Mouse (Mus musculus) hindbrain, embryonic 14.5 days (tissue): ENCODE results near the gene Sapcd1. TPM values are rescaled to one million over a fixed set of nuclear protein-coding genes. Genes with fewer than 3 reads are reported as not detected.

Source experiments
- ATAC-seq: fragments of 200-750 bp; cut with Nextera tagmentation; 2 replicates; pipeline ENCODE4 v1.8.0; 2017; ENCODE audit warnings: moderate number of reproducible peaks, mild to moderate bottlenecking, moderate TSS enrichment, moderate library complexity; ENCODE audit not compliant: low FRiP score
- DNase-seq: peaks from one replicate; pipeline ENCODE4 v3.0.0-alpha.2; 2015; ENCODE audit warnings: low spot score
- H3K27ac ChIP-seq: fragments of 300-500 bp; sonication (generic); 2 replicates; pipeline ENCODE4 v1.5.1; 2014; ENCODE audit warnings: mild to moderate bottlenecking, moderate library complexity
- H3K27me3 ChIP-seq: fragments of 300-500 bp; sonication (generic); 2 replicates; pipeline ENCODE4 v1.6.1; 2014; ENCODE audit warnings: mild to moderate bottlenecking, low read length, mixed read lengths; ENCODE audit not compliant: control insufficient read depth, insufficient read depth
- H3K36me3 ChIP-seq: fragments of 300-500 bp; sonication (generic); replicated peaks from 2 replicates; pipeline ENCODE4 v1.6.1; 2014; ENCODE audit not compliant: control insufficient read depth, insufficient read depth
- H3K4me1 ChIP-seq: fragments of 300-500 bp; sonication (generic); replicated peaks from 2 replicates; pipeline ENCODE4 v1.6.1; 2014; ENCODE audit warnings: antibody characterized with exemption, low read length, mixed read lengths; ENCODE audit not compliant: control insufficient read depth, insufficient read depth
- H3K4me2 ChIP-seq: fragments of 300-500 bp; sonication (generic); replicated peaks from 2 replicates; pipeline ENCODE4 v1.6.1; 2014; ENCODE audit warnings: mild to moderate bottlenecking, moderate library complexity
- H3K4me3 ChIP-seq: fragments of 300-500 bp; sonication (generic); replicated peaks from 2 replicates; pipeline ENCODE4 v1.5.1; 2014; ENCODE audit warnings: mild to moderate bottlenecking, low read length
- H3K9ac ChIP-seq: fragments of 300-500 bp; sonication (generic); 2 replicates; pipeline ENCODE4 v1.6.1; 2014
- H3K9me3 ChIP-seq: fragments of 300-500 bp; sonication (generic); 2 replicates; pipeline ENCODE4 v1.6.1; 2016; ENCODE audit warnings: low read length; ENCODE audit not compliant: control insufficient read depth
- WGBS: fragments of 180-500 bp; shearing (Covaris S2); extraction: QIAGEN DNeasy Blood & Tissue Kit; methylation state at CpG from one replicate; pipeline ENCODE4 v1.1.7; 2014; 5-methylcytosine and 5-hydroxymethylcytosine counted together
- polyA plus RNA-seq: library from polyadenylated mRNA; unstranded; fragments of >200 nt; fragmentation: Nextera tagmentation; extraction: Ambion mirVana; gene quantifications from 2 replicates; pipeline ENCODE4 v1.2.1, GENCODE M21; 2014

Gene Sapcd1
- polyA plus RNA-seq, 1 experiment from 2014 or later: 1.4 TPM

- WGBS: 97% methylated on average over 4 of the region's 4 CpGs
- no peak overlapping the region for H3K9ac ChIP-seq
- ATAC-seq: no peak
- DNase-seq: no peak
- no peak overlapping the region for H3K4me2 ChIP-seq
- H3K27me3 ChIP-seq: no peaks in the 10 kb centered on the region
- no peaks in the 10 kb centered on the region for H3K9me3 ChIP-seq
- no peaks in the 10 kb centered on the region for H3K36me3 ChIP-seq
- H3K4me1 ChIP-seq: peaks cover 14% of the 10 kb centered on the region
- no peak overlapping the region for H3K4me3 ChIP-seq
- no peak overlapping the region for H3K27ac ChIP-seq
Observed at GRCm38 (mm10) chr17:34979631-34980030, 48.2 kb downstream of the Sapcd1 start.

DNA sequence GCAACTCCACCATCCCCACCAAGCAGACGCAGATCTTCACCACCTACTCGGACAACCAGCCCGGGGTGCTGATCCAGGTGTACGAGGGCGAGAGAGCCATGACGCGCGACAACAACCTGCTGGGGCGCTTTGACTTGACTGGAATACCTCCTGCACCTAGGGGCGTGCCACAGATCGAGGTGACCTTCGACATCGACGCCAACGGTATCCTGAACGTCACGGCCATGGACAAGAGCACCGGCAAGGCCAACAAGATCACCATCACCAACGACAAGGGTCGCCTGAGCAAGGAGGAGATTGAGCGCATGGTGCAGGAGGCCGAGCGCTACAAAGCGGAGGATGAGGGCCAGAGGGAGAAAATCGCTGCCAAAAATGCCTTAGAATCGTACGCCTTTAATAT lies 49.6 kb downstream of the Sapcd1 start:
- no peaks in the 10 kb centered on the region for H3K36me3 ChIP-seq
- peaks cover 14% of the 10 kb centered on the region for H3K4me1 ChIP-seq
- H3K4me3 ChIP-seq: no peak overlapping the region
- H3K4me2 ChIP-seq: no peak overlapping the region
- DNase-seq (no peak), ATAC-seq (no peak)
- 93% methylated on average over 27 of the region's 27 CpGs for WGBS
- no peaks in the 10 kb centered on the region for H3K9me3 ChIP-seq
- no peak overlapping the region for H3K9ac ChIP-seq
- no peaks in the 10 kb centered on the region for H3K27me3 ChIP-seq
- no peak overlapping the region for H3K27ac ChIP-seq

- 95% methylated on average over 20 of the region's 20 CpGs for WGBS
- Histone ChIP-seq H3K9ac (no peak overlapping the region), H3K9me3 (no peaks in the 10 kb centered on the region), H3K4me1 (peaks cover 12% of the 10 kb centered on the region), H3K27ac (no peak overlapping the region), H3K4me2 (no peak overlapping the region), H3K36me3 (no peaks in the 10 kb centered on the region), H3K27me3 (no peaks in the 10 kb centered on the region), H3K4me3 (no peak overlapping the region)
- DNase-seq (no peak), ATAC-seq (no peak)
Observed at GRCm38 (mm10) chr17:34977000-34977399, 50.8 kb downstream of the Sapcd1 start.

Other genes with a start within 250 kb of the Sapcd1 start
- gene Cyp21a1, start 223.5 kb downstream of the Sapcd1 start, polyA plus RNA-seq: not detected in 2 replicates
- gene Stk19, start 191.1 kb downstream of the Sapcd1 start, polyA plus RNA-seq: 25.9 and 28.8 TPM in 2 replicates
- gene Dxo, start 191.0 kb downstream of the Sapcd1 start, polyA plus RNA-seq: 54.4 and 61.9 TPM in 2 replicates
- gene Skiv2l, start 177.8 kb downstream of the Sapcd1 start, polyA plus RNA-seq: 49.6 and 51.2 TPM in 2 replicates
- 73.7 and 74.0 TPM in 2 replicates for gene Nelfe, start 177.6 kb downstream of the Sapcd1 start, polyA plus RNA-seq
- 2.2 and 2.3 TPM in 2 replicates for gene Cfb, start 165.5 kb downstream of the Sapcd1 start, polyA plus RNA-seq
- gene Zbtb12, start 148.5 kb downstream of the Sapcd1 start, polyA plus RNA-seq: 3.0 and 3.3 TPM in 2 replicates
- not detected in 2 replicates for gene Gm20547, start 146.0 kb downstream of the Sapcd1 start, polyA plus RNA-seq
- gene C2, start 129.8 kb downstream of the Sapcd1 start, polyA plus RNA-seq: 1.2 and 1.8 TPM in 2 replicates
- gene Ehmt2, start 129.5 kb downstream of the Sapcd1 start, polyA plus RNA-seq: 72.6 and 82.1 TPM in 2 replicates
- 0.11 and 0.12 TPM in 2 replicates for gene Slc44a4, start 113.5 kb downstream of the Sapcd1 start, polyA plus RNA-seq
- 26.9 and 27.2 TPM in 2 replicates for gene Neu1, start 96.8 kb downstream of the Sapcd1 start, polyA plus RNA-seq
- gene Hspa1b, start 68.8 kb downstream of the Sapcd1 start, polyA plus RNA-seq: 0.34 and 0.56 TPM in 2 replicates
- not detected in 2 replicates for gene Gm20481, start 58.1 kb downstream of the Sapcd1 start, polyA plus RNA-seq
- 7.5 and 11.6 TPM in 2 replicates for gene Hspa1a, start 55.9 kb downstream of the Sapcd1 start, polyA plus RNA-seq
- gene Hspa1l, start 55.3 kb downstream of the Sapcd1 start, polyA plus RNA-seq: 1.9 TPM in 2 replicates
- gene Lsm2, start 46.2 kb downstream of the Sapcd1 start, polyA plus RNA-seq: 92.9 and 97.8 TPM in 2 replicates
- gene Vars, start 27.0 kb downstream of the Sapcd1 start, polyA plus RNA-seq: 51.0 and 51.6 TPM in 2 replicates
- 0.13 and 0.16 TPM in 2 replicates for gene Vwa7, start 11.4 kb downstream of the Sapcd1 start, polyA plus RNA-seq
- 1.5 and 2.4 TPM in 2 replicates for gene Msh5, start 18.7 kb upstream of the Sapcd1 start, polyA plus RNA-seq
- gene Clic1, start 21.9 kb upstream of the Sapcd1 start, polyA plus RNA-seq: 23.8 and 24.7 TPM in 2 replicates
- 295 and 328 TPM in 2 replicates for gene Ddah2, start 31.0 kb upstream of the Sapcd1 start, polyA plus RNA-seq
- gene Ly6g6c, start 37.4 kb upstream of the Sapcd1 start, polyA plus RNA-seq: not detected in 2 replicates
- gene Mpig6b, start 38.2 kb upstream of the Sapcd1 start, polyA plus RNA-seq: 0.21 and 0.42 TPM in 2 replicates
- not detected in 2 replicates for gene Ly6g6e, start 48.9 kb upstream of the Sapcd1 start, polyA plus RNA-seq
- 0.82 and 0.94 TPM in 2 replicates for gene Ly6g6d, start 50.0 kb upstream of the Sapcd1 start, polyA plus RNA-seq
- gene Ly6g6f, start 57.6 kb upstream of the Sapcd1 start, polyA plus RNA-seq: 0.23 TPM in 1 of 2 replicates, not detected in the other
- gene Abhd16a, start 61.2 kb upstream of the Sapcd1 start, polyA plus RNA-seq: 86.8 and 89.1 TPM in 2 replicates
- gene Ly6g5c, start 80.3 kb upstream of the Sapcd1 start, polyA plus RNA-seq: not detected in 2 replicates
- gene Ly6g5b, start 87.4 kb upstream of the Sapcd1 start, polyA plus RNA-seq: 0.44 and 1.0 TPM in 2 replicates
- gene Gpank1, start 93.4 kb upstream of the Sapcd1 start, polyA plus RNA-seq: 21.9 and 22.0 TPM in 2 replicates
- gene Csnk2b, start 94.0 kb upstream of the Sapcd1 start, polyA plus RNA-seq: 321 and 339 TPM in 2 replicates
- gene D17H6S53E, start 98.4 kb upstream of the Sapcd1 start, polyA plus RNA-seq: 6.0 and 6.2 TPM in 2 replicates
- gene Apom, start 104.0 kb upstream of the Sapcd1 start, polyA plus RNA-seq: 0.39 TPM in 1 of 2 replicates, not detected in the other
- 90.2 and 98.2 TPM in 2 replicates for gene Bag6, start 107.2 kb upstream of the Sapcd1 start, polyA plus RNA-seq
- 152 and 168 TPM in 2 replicates for gene Prrc2a, start 136.9 kb upstream of the Sapcd1 start, polyA plus RNA-seq
- 7.8 and 8.7 TPM in 2 replicates for gene Aif1, start 148.1 kb upstream of the Sapcd1 start, polyA plus RNA-seq
- gene Lst1, start 160.4 kb upstream of the Sapcd1 start, polyA plus RNA-seq: 8.2 and 13.3 TPM in 2 replicates
- gene Ltb, start 166.4 kb upstream of the Sapcd1 start, polyA plus RNA-seq: 0.29 and 0.39 TPM in 2 replicates
- not detected in 2 replicates for gene Tnf, start 174.0 kb upstream of the Sapcd1 start, polyA plus RNA-seq
- gene Lta, start 177.3 kb upstream of the Sapcd1 start, polyA plus RNA-seq: 0.23 and 0.55 TPM in 2 replicates
- not detected in 2 replicates for gene Gm16181, start 192.8 kb upstream of the Sapcd1 start, polyA plus RNA-seq
- 122 and 138 TPM in 2 replicates for gene Atp6v1g2, start 205.6 kb upstream of the Sapcd1 start, polyA plus RNA-seq
- 3.5 and 3.8 TPM in 2 replicates for gene Nfkbil1, start 207.8 kb upstream of the Sapcd1 start, polyA plus RNA-seq
- 341 and 346 TPM in 2 replicates for gene Ddx39b, start 213.7 kb upstream of the Sapcd1 start, polyA plus RNA-seq
- gene H2-D1, start 234.7 kb upstream of the Sapcd1 start, polyA plus RNA-seq: 95.5 and 98.1 TPM in 2 replicates